ENCODE assay signal across 7 mouse cellular contexts in the genomic region with DNA sequence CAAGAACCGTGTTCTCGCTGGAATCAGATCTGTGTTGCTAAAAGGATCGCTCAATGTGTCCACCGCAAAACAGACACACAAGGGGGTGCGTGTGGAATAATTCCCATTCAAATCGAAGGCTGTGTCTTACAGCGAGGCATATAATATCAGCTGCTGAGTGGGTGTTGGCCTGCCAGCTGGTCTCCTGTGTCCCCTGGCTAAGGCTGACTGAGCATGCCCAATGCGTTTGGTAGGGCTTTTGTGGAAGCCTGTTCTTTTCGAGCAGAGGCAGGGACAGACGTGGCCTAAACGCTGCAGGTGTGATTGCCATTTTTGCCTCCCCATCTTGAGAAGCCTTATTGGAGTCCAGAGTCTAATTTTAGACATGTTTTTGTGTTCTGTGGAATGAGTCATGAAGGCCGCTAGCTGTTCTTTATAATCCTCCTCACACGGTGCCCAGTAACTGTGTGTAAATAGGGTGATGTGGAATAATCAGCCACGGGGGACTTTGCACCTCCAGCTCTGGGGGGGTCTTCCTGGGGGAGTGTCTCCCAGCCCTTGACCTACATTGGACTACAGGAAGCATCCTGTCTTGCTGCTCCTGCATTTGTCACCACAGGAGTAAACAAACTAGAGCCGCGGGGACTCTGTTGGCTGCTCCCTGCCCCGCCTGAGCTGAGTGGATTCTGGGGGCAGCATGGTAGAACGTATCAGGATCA. TPM values are rescaled to one million over a fixed set of nuclear protein-coding genes. Genes with fewer than 3 reads are reported as not detected.
DNase-seq lines count a peak whose midpoint lies in the region; ATAC-seq and TF ChIP-seq lines count a peak whose summit lies in the region.

No protein-coding gene starts in this region.

- no peaks in the 10 kb centered on the region for H3K9me3 ChIP-seq in heart, postnatal 0 days (replicated peaks; ENCODE audit: control insufficient read depth, low read length)

- TF ChIP-seq EP300 in heart, postnatal 0 days (IDR thresholded peaks at IDR 0.05; ENCODE audit: low read depth): no peak

- WGBS in heart, postnatal 0 days: 51% methylated on average over 18 of the region's 18 CpGs

- intact Hi-C loops in left cerebral cortex, adult 2 months (cut with DNase I): loop anchor here (1.0 to 5.0 kb wide), 2 partner anchors 56 to 96 kb away; a partner anchor contains a TSS

- H3K4me3 ChIP-seq in testis, adult 2 months (ENCODE audit: control insufficient read depth, low read depth, low read length): no peak overlapping the region
- no peak overlapping the region for H3K4me3 ChIP-seq in heart, postnatal 0 days (ENCODE audit: low read depth, low read length)
- H3K4me3 ChIP-seq in left cerebral cortex, adult 2 months: no peak overlapping the region

- no peaks in the 10 kb centered on the region for H3K36me3 ChIP-seq in testis, adult 2 months (ENCODE audit: control insufficient read depth, insufficient read depth, low read length)
- H3K36me3 ChIP-seq in heart, postnatal 0 days (replicated peaks; ENCODE audit: control insufficient read depth, insufficient read depth, low read length): no peaks in the 10 kb centered on the region

- no peak for DNase-seq in testis, postnatal 14 days (ENCODE audit: low spot score)
- peak; percentile 30 for DNase-seq in heart, postnatal 0 days (ENCODE audit: low spot score)
- DNase-seq in left cerebral cortex, adult 2 months (ENCODE audit: extremely low spot score in 1 of 2, low spot score in 2 of 2): peak; percentile 73 to 79
- peak; percentile 88 to 90 for DNase-seq in right cerebral cortex, adult 2 months (ENCODE audit: low spot score in 2 of 2)
- no peak for DNase-seq in gastrocnemius, postnatal 4 days (ENCODE audit: low spot score in 2 of 2)
- DNase-seq in kidney, adult 8-10 months: no peak

- peak overlapping the region; percentile 41 for H3K27ac ChIP-seq in testis, adult 2 months (ENCODE audit: control insufficient read depth, insufficient read depth, low read depth, low read length)
- peak overlapping the region; percentile 61 for H3K27ac ChIP-seq in heart, postnatal 0 days (ENCODE audit: low read depth)
- peak overlapping the region; percentile 76 for H3K27ac ChIP-seq in left cerebral cortex, adult 2 months

- TF ChIP-seq POLR2A in testis, adult 2 months (IDR thresholded peaks at IDR 0.05; ENCODE audit: control insufficient read depth, low read depth, low read length): no peak

- no peak overlapping the region for H3K4me2 ChIP-seq in heart, postnatal 0 days (ENCODE audit: low read depth, low read length)

- no peak for ATAC-seq in heart, postnatal 0 days (ENCODE audit: insufficient read depth, low read depth)

- H3K9ac ChIP-seq in heart, postnatal 0 days (replicated peaks; ENCODE audit: low read depth, low read length): no peak overlapping the region

- peaks cover 2% of the 10 kb centered on the region; the same call in 1 of the 2 replicates for H3K4me1 ChIP-seq in testis, adult 2 months (ENCODE audit: control insufficient read depth, insufficient read depth, low read length)
- peaks cover 30% of the 10 kb centered on the region for H3K4me1 ChIP-seq in heart, postnatal 0 days (ENCODE audit: control insufficient read depth, insufficient read depth)

- no peak for TF ChIP-seq CTCF in testis, adult 2 months (IDR thresholded peaks at IDR 0.05; ENCODE audit: control insufficient read depth, insufficient read depth, insufficient replicate concordance, low read depth, low read length)
- TF ChIP-seq CTCF in heart, postnatal 0 days (IDR thresholded peaks at IDR 0.05; ENCODE audit: low read depth): no peak
- TF ChIP-seq CTCF in left cerebral cortex, adult 2 months (IDR thresholded peaks at IDR 0.05): no peak

- H3K27me3 ChIP-seq in testis, adult 2 months (ENCODE audit: control insufficient read depth, insufficient read depth, low read length): no peaks in the 10 kb centered on the region
- no peaks in the 10 kb centered on the region for H3K27me3 ChIP-seq in heart, postnatal 0 days (ENCODE audit: control insufficient read depth, insufficient read depth, low read length)

RNA-seq across cellular contexts. Expression of a gene that starts 46.5 kb away (rescaled TPM):
- 12.0 and 14.2 TPM in 2 replicates for polyA plus RNA-seq in testis, adult 2 months (2012; rRNA removed)
- total RNA-seq in heart, postnatal 0 days (2014; rRNA removed; ENCODE audit: low replicate concordance): 61.3 and 64.3 TPM in 2 replicates
- polyA plus RNA-seq in heart, postnatal 0 days (2015; fragmentation: Nextera tagmentation; extraction: Ambion mirVana): 18.8 and 24.6 TPM in 2 replicates
- 100 to 1,000 TPM; 301 to 346 TPM for total RNA-seq in left cerebral cortex, adult 2 months (2021)
- total RNA-seq in gastrocnemius, postnatal 4 days (2021): 10 to 100 TPM; 65.7 to 67.7 TPM

Comparison
In these comparisons a context has a peak if more than half of its experiments do, and no peak if none do; other contexts are left out.
1. DNase-seq: peak in heart, postnatal 0 days (single experiment), left cerebral cortex, adult 2 months (2 of 2) and right cerebral cortex, adult 2 months (2 of 2); none in testis, postnatal 14 days (single experiment), gastrocnemius, postnatal 4 days (0 of 2) and kidney, adult 8-10 months (0 of 2).
2. Peak in every context shown above with its lines, with median percentiles within 50 percentile points of each other: H3K27ac ChIP-seq.